Mouse (Mus musculus): Measurements from ENCODE around the gene Kcnrg.
A peak's percentile ranks its signal among the peaks of the same experiment; 100 is the strongest.
"Not testable (repeated sequence)": the region's sequence is repeated elsewhere in the genome, so short reads cannot be mapped to it uniquely, and the experiment has no call there.

Kcnrg gene

GRCm38 (mm10) chr14:61607157-61607556, at the start of gene Kcnrg:
TSS of gene Kcnrg (plus strand) at chr14:61607457.
- DNase-seq (ENCODE audit: low spot score), result no peak

- no peak for DNase-seq (ENCODE audit: low spot score)
Measured at GRCm38 (mm10) chr14:61558901-61559300, 48.4 kb upstream of the Kcnrg start.

DNA sequence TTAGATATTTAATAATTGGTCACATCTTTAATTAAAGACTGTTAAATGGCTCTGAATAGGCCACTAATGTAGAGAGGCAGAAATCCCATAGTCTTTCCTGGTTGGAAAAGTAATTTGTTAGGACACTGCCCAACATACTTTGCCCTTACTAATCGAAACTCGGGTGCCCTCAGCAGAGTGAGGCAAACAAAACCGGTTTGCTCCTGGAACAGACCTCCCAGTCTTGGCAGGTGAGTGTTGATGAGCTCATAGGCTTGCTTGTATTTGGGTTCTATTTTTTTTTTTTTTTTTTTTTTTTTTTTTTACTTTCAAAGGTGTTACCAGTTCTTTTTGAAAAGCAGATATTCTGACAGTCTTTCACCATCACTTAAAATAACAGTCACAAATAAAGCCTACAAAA, 47.4 kb upstream of the Kcnrg start:
- no peak for DNase-seq (ENCODE audit: low spot score)

DNA sequence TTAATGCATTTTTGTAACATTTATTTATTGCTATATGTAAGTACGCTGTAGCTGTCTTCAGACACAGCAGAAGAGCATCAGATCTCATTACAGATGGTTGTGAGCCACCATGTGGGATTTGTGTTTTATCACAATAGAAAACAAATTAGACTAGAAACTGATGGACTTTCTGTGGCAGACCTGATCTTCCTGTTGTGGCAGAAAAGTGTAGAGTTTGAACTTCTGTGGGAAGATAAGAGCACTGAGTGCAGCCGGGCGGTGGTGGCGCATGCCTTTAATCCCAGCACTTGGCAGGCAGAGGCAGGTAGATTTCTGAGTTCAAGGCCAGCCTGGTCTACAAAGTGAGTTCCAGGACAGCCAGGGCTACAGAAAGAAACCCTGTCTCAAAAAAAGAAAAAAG, 41.0 kb upstream of the Kcnrg start:
- not testable (repeated sequence) for DNase-seq (ENCODE audit: low spot score)

GRCm38 (mm10) chr14:61569344-61569743, 37.9 kb upstream of the Kcnrg start:
- no peak for DNase-seq (ENCODE audit: low spot score)

- DNase-seq (ENCODE audit: low spot score), result peak; percentile 76
Measured at GRCm38 (mm10) chr14:61571366-61571765, 35.9 kb upstream of the Kcnrg start.

GRCm38 (mm10) chr14:61572131-61572530, 35.1 kb upstream of the Kcnrg start:
- DNase-seq (ENCODE audit: low spot score), result no peak

DNA sequence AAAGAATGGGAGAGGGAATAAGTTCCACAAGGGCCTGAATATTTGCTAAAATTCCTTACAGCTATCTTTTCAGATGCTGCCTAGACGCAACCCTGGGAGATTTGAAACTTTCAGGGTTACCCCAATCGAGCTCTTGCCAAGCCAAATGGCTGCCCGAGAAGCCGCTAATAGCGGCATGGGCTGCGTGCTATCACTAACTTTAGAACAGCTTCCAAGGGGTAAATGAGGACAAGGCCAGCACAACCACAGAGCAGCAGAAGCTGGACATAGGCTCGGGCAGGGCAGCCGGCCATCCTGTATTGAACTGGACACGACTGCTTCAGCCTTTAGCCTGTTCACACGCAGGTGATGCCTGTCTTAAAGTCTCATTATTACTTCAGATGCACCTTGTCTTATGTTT, 32.2 kb upstream of the Kcnrg start:
- no peak for DNase-seq (ENCODE audit: low spot score)

DNA sequence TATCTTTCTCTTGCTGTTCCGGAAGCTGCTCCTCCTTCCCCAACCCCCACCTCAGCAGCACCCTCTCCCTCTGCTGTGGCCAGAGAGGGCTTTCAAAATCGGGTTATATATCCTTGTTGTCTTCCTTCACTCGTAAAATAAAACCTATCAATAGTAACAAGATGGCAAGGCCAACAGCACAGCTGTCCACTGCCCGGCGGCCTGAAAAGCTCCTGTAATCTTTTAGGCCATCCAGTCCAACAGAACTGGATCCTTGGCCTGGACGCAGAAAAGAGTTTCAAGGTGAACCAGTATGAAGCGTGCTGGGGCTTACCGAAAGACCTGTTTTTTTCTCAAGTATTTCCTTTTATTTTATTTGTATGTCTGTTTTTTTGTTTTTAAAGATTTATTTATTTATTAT, 31.3 kb upstream of the Kcnrg start:
- DNase-seq (ENCODE audit: low spot score), result no peak

DNA sequence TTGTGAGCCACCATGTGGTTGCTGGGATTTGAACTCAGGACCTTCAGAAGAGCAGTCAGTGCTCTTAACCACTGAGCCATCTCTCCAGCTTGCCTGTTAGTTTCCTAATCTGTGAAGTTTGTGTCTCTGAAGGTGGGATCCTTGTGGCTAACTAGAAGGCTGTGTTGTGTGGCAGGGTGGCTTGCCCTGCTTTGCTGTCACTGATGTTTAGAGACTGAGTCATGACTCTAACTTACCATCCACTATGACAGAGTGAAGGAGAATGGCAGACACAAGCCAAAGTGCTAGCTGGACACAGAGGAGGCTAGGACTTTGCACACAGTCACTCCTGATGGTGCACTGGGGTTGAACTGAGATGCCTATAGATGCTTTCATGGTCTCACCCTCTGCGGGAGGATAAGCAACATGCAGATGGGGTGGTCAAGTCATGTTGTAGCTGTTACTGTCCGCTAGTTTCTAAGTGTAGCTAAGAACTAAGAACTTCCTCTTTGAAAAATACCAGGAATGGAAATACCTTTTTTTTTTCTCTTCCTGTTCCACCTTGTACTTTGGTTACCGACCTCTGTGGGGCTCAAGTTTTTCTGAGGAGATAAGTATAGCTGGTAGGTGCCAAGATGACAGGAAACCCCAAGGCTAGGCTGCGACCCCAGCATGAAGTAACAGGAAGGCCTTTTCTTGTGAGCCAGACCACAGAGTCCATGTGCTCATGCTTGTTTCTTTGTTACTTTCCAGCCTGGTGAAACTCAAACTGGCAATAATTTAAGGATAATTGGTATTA, 17.8 kb upstream of the Kcnrg start:
- DNase-seq (ENCODE audit: low spot score), result no peak

DNA sequence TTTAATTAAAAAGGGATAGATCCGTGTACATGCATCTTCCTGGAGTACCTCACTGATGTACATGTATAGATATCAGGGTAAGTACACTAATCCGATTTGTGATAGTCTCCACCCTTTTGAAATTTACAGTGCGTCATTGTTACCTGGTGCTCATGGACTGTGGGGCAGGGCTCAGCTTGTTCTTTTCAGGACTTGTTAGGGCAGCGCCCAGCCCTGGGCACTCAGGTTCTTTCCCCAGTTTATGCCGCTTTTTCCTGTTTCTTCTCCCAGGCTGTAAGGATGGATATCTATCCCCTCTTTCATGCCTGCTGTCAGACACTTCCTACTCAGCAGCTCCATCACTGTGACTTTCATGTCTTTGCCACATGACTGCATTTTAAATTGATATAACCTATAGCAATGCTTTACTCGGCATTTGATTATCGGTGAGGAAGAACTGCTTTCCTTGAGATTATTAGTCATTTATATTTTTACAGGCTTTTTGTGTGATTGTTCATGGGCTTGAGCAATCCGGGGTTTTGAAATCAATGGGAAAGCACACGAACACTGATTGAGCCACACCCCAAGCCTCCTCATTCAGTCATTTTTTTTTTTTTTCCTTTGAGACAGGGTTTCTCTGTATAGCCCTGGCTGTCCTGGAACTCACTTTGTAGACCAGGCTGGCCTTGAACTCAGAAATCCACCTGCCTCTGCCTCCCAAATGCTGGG, 10.4 kb upstream of the Kcnrg start:
- no peak for DNase-seq (ENCODE audit: low spot score)

- peak; percentile 54 for DNase-seq (ENCODE audit: low spot score)
Measured at GRCm38 (mm10) chr14:61597968-61598367, 9.3 kb upstream of the Kcnrg start, which contains the start of gene Trim13. TSS of gene Trim13 (plus strand) at chr14:61598247.

GRCm38 (mm10) chr14:61599057-61599806, 8.0 kb upstream of the Kcnrg start:
- DNase-seq (ENCODE audit: low spot score), result peak; percentile 84

DNA sequence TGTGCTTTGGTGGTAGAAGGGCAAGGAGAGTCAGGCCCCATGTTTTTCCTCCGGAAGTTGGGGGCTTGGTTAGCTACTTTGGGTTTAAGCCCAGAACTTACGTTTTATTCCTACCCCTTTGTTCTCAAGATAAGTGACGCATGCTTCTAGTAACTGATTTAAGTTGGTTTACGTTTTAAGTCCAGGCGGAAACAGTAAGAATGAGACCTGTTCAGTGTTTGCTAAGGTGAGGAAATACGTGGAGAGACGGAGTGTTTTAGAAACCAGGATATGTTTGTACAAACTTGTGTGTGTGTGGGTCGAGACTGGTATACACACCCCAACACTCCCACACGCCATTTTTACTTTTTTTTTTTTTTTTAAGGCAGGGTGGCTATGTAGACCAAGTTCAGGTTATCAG, 5.9 kb upstream of the Kcnrg start:
- no peak for DNase-seq (ENCODE audit: low spot score)

DNA sequence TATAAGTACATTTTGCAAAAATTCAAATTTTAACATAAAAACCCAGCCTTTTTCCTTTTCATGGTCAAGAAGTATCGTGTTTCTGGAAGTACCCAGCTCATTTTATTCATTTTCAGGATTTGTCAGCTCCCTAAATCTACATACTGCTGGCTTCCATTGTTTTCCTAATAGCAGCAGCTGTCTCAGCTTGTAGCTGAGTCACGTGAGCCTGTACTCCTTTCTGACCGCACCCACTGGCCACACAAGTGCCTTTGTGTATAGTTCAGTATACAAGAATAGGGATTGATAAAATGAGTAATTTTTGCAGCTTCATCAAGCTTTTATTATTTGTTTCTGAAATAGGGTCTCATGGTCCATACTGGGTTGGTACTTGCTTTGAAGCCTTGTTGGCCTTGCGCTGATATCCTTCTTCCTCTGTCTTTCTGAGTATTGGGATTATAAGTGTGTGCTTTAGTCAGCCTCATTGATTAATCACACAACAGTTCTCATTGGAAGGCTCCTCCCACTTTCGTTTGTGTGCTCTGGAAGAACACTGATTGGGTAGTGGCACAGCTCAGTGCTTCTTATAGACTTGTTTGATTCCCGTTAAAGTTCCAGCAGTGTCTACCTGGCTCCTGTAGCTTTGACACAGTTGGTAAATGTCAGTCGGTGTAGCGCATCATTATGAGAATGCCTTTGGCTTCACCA, 4.0 kb upstream of the Kcnrg start:
- no peak for DNase-seq (ENCODE audit: low spot score)

GRCm38 (mm10) chr14:61604081-61604480, 3.2 kb upstream of the Kcnrg start:
- no peak for DNase-seq (ENCODE audit: low spot score)

DNA sequence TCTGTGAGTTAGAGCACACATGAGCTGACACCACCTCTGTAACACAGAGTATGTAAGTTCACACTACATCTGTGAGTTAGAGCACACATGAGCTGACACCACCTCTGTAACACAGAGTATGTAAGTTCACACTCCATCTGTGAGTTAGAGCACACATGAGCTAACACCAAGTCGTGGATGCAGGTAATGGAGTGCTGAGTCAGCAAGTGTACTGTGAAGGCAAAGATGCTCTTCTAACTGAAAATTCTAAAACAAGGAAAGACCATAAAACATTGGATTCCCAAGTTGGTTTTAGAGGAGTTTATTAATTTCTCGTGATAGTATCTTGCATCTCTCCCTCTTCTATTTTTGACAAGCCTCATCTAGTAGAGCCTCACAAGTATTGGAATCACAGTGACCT, 1.2 kb upstream of the Kcnrg start:
- not testable (repeated sequence) for DNase-seq (ENCODE audit: low spot score)

DNA sequence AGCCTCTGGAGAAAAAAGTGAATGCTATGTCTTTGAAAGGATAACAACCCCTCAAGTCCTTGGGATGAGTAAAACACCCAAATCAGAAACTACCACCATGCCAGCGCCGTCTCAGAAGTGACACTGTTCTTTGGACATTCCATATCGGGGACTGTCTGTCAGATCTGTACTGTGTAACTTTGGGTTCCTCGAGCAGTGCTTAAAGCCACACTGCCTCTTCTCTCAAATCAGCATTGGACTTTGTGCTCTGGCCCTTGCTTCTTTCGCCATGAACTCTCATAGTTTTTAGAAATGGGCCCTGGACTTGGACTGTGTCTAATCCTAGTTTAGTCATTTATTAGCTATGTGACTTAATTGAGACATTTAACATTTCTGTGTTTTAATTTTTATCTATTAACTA, 4.5 kb downstream of the Kcnrg start:
- no peak for DNase-seq (ENCODE audit: low spot score)

DNA sequence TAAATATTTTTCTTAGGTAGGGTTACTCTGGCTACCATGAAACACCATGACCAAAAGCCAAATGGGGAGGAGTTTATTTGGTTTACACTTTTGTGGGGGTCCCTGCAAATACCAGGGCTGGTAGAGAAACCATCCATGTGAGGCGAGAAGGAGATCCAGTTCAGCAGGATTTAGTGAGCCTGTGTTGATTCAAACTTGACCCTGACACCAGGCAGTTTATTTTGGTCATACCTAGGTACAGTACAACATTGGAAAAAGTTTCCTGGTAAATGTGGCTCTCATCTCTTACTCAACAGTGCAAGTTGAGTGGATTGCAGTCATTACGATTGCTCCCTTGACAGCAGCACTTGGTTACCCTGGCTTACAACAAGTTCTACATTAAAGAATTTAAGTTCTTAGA, 6.1 kb downstream of the Kcnrg start:
- DNase-seq (ENCODE audit: low spot score), result no peak

DNA sequence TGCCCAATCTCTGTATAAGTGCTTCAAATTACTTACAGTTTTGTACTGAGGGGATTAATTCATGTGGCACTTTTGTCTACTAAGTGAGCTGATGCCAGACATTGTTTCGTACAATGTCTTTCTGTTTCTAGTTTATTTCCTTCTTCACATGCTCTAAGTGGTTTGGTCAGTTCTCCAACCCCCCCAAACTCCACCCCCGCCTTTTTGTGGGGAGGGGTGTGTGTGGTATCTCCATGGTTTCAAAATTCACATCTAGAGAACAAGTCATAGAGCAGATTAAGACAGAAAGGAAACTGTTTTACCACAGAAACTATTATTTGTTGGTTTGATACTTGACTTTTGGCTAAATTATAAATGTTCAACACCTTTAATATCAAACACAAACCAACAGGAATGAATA, 13.1 kb downstream of the Kcnrg start:
- no peak for DNase-seq (ENCODE audit: low spot score)

DNA sequence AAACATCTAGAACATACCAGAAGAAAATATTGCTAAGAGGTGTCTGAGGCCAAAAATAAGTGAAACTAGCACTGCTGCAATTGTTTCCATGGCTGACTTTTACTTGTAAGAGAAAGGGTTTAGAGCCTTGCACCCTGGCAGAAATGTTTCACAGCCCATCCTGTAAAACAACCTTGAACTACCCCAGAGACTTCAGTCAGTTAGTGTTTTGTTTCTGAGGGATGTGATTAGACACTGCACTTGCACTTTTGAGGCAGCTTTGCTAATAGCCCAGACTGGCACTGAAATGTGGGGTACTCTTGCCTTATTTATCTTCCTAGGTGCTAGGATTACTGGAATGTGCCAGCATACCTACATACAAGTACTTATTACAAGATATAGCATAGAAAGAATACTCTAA, 28.7 kb downstream of the Kcnrg start:
- DNase-seq (ENCODE audit: low spot score), result no peak

DNA sequence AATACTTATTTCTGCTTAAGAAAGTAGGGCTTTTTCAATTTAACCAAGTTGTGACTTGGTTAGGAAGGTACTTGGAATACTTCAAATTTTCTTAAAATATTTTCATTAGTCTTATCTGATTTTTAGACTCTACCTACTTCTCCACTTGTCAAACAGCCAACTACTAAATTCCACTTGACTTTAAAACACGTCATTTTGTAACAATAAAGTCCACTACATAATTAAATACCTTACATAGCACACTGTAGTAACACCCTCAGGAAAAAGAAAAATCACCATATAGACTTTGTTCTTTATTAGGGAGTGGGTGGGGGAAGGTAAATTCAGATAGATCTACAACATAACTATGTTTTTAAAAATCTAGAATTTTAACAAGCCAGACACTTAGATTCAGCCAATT, 35.4 kb downstream of the Kcnrg start:
- DNase-seq (ENCODE audit: low spot score), result no peak
